Mouse (Mus musculus) hindbrain, embryonic 10.5 days (tissue): ENCODE data around the gene Leap2. TPM values are rescaled to one million over a fixed set of nuclear protein-coding genes. Genes with fewer than 3 reads are reported as not detected.

ENCODE experiments used
- DNase-seq: peaks from one replicate; pipeline ENCODE4 v3.0.0-alpha.2; 2017; ENCODE audit warnings: low spot score
- H3K27ac ChIP-seq: fragments of 300-500 bp; sonication (generic); 2 replicates; pipeline ENCODE4 v1.5.1; 2016; ENCODE audit warnings: mild to moderate bottlenecking, moderate library complexity
- H3K27me3 ChIP-seq: fragments of 300-500 bp; sonication (generic); 2 replicates; pipeline ENCODE4 v1.6.1; 2016; ENCODE audit warnings: mild to moderate bottlenecking; ENCODE audit not compliant: poor library complexity, insufficient read depth, severe bottlenecking
- H3K36me3 ChIP-seq: fragments of 300-500 bp; sonication (generic); 2 replicates; pipeline ENCODE4 v1.6.1; 2016; ENCODE audit warnings: mild to moderate bottlenecking, moderate library complexity
- H3K4me1 ChIP-seq: fragments of 300-500 bp; sonication (generic); replicated peaks from 2 replicates; pipeline ENCODE4 v1.6.1; 2016; ENCODE audit warnings: mild to moderate bottlenecking
- H3K4me3 ChIP-seq: fragments of 300-500 bp; sonication (generic); 2 replicates; pipeline ENCODE4 v1.5.1; 2016; ENCODE audit warnings: mild to moderate bottlenecking, moderate library complexity
- H3K9me3 ChIP-seq: fragments of 300-500 bp; sonication (generic); 2 replicates; pipeline ENCODE4 v1.6.1; 2016; ENCODE audit warnings: mild to moderate bottlenecking, moderate library complexity
- WGBS: fragments of 180-500 bp; shearing (Covaris S2); methylation state at CpG from one replicate; pipeline ENCODE4 v1.1.7; 2016; 5-methylcytosine and 5-hydroxymethylcytosine counted together
- polyA plus RNA-seq: library from polyadenylated mRNA; unstranded; fragments of >200 nt; fragmentation: Nextera tagmentation; extraction: Ambion mirVana; gene quantifications from 2 replicates; pipeline ENCODE4 v1.2.1, GENCODE M21; 2016

The Leap2 gene
- polyA plus RNA-seq, 1 experiment from 2014 or later: not detected

GRCm38 (mm10) chr11:53403638-53404037 is 19.3 kb downstream of the Leap2 start:
- H3K4me3 ChIP-seq: no peak overlapping the region
- no peak for DNase-seq
- H3K9me3 ChIP-seq: no peaks in the 10 kb centered on the region
- no peaks in the 10 kb centered on the region for H3K4me1 ChIP-seq
- no peaks in the 10 kb centered on the region for H3K27me3 ChIP-seq
- 77% methylated on average over 1 of the region's 1 CpGs for WGBS
- H3K36me3 ChIP-seq: peaks cover 97% of the 10 kb centered on the region
- H3K27ac ChIP-seq: no peak overlapping the region

GRCm38 (mm10) chr11:53393856-53394255 is 29.1 kb downstream of the Leap2 start:
- no peak for DNase-seq
- 96% methylated on average over 1 of the region's 1 CpGs for WGBS
- no peak overlapping the region for H3K4me3 ChIP-seq

DNA sequence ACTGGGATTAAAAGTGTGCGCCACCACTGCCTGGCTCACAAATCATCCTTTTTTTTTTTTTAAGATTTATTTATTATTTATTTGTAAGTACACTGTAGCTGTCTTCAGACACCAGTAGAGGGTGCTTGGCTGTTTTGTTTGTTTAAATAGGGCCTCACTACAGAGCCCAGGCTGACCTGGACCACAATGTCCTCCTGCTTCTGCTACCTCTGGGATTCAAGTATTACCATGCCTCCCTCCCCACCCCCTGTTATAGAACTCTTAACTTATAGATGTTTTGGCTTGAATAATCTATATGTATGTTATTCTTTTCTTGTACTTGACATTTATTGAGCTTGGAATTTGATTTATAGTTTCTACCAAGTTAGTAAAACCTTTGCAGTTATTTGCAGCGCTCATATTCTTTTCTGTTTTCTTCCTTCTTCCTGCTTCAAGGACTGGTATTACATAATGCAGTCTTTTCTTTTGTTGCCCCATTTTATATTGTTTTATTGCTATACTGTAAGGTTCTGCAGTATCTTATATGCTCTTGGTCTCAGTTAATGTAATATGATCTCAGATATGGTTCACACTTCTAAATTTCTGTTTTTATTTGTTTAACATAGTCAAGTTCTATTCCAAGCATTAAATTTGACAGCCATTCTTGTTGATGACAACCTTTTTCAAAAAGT is 39.1 kb downstream of the Leap2 start:
- peaks cover 83% of the 10 kb centered on the region for H3K36me3 ChIP-seq
- no peak overlapping the region for H3K27ac ChIP-seq
- H3K27me3 ChIP-seq: no peaks in the 10 kb centered on the region
- no peaks in the 10 kb centered on the region for H3K9me3 ChIP-seq
- no peak for DNase-seq
- H3K4me3 ChIP-seq: no peak overlapping the region
- 98% methylated on average over 2 of the region's 2 CpGs for WGBS
- no peaks in the 10 kb centered on the region for H3K4me1 ChIP-seq

More at GRCm38 (mm10) chr11:53393856-53394255, 29.1 kb downstream of the Leap2 start:
- Histone ChIP-seq H3K27me3 (no peaks in the 10 kb centered on the region), H3K9me3 (no peaks in the 10 kb centered on the region), H3K4me1 (no peaks in the 10 kb centered on the region), H3K27ac (no peak overlapping the region), H3K36me3 (peaks cover 89% of the 10 kb centered on the region)

- Histone ChIP-seq H3K27ac (no peak overlapping the region), H3K4me3 (no peak overlapping the region), H3K27me3 (no peaks in the 10 kb centered on the region), H3K9me3 (no peaks in the 10 kb centered on the region), H3K36me3 (peaks cover 81% of the 10 kb centered on the region), H3K4me1 (no peaks in the 10 kb centered on the region)
- WGBS: 92% methylated on average over 1 of the region's 1 CpGs
- DNase-seq: no peak
Measured at GRCm38 (mm10) chr11:53378918-53379317, 44.1 kb downstream of the Leap2 start.

Other genes starting within 250 kb of the Leap2 start
- gene Hspa4, start 122.7 kb downstream of the Leap2 start, polyA plus RNA-seq: 91.2 and 112 TPM in 2 replicates
- gene Zcchc10, start 98.5 kb downstream of the Leap2 start, polyA plus RNA-seq: 22.6 and 26.0 TPM in 2 replicates
- 36.6 and 48.9 TPM in 2 replicates for gene Aff4, start 72.3 kb downstream of the Leap2 start, polyA plus RNA-seq
- gene Uqcrq, start 7.7 kb upstream of the Leap2 start, polyA plus RNA-seq: 548 and 642 TPM in 2 replicates
- 2.6 and 2.9 TPM in 2 replicates for gene Gdf9, start 7.9 kb upstream of the Leap2 start, polyA plus RNA-seq
- not detected in 2 replicates for gene Gm10447, start 33.9 kb upstream of the Leap2 start, polyA plus RNA-seq
- 1.8 and 2.0 TPM in 2 replicates for gene Shroom1, start 34.0 kb upstream of the Leap2 start, polyA plus RNA-seq
- gene Gm9837, start 47.3 kb upstream of the Leap2 start, polyA plus RNA-seq: not detected in 2 replicates
- not detected in 2 replicates for gene Gm9945, start 57.0 kb upstream of the Leap2 start, polyA plus RNA-seq
- gene Sowaha, start 57.1 kb upstream of the Leap2 start, polyA plus RNA-seq: 0.26 and 0.44 TPM in 2 replicates
- 14.8 and 15.6 TPM in 2 replicates for gene Sept8, start 96.1 kb upstream of the Leap2 start, polyA plus RNA-seq
- gene Kif3a, start 144.2 kb upstream of the Leap2 start, polyA plus RNA-seq: 67.8 and 71.5 TPM in 2 replicates
- gene Il4, start 195.5 kb upstream of the Leap2 start, polyA plus RNA-seq: 0.66 and 1.2 TPM in 2 replicates
- not detected in 2 replicates for gene Il13, start 211.5 kb upstream of the Leap2 start, polyA plus RNA-seq